Mouse (Mus musculus) small intestine, adult 2 months (tissue): ENCODE data around the gene Lrrc4c.

Experiments
- CTCF ChIP-seq: fragments of 200-500 bp; IDR thresholded peaks from 2 replicates; pipeline ENCODE4 v1.5.1; 2012; ENCODE audit warnings: low read depth, mild to moderate bottlenecking, control low read depth, inconsistent platforms, low read length, moderate library complexity, mixed read lengths; ENCODE audit not compliant: insufficient replicate concordance, insufficient read length; ENCODE audit errors: extremely low read depth
- POLR2A ChIP-seq: fragments of 200-500 bp; IDR thresholded peaks from 2 replicates; pipeline ENCODE4 v1.6.1; 2012; ENCODE audit warnings: low read depth, mild to moderate bottlenecking, control low read depth, inconsistent platforms, low read length, moderate library complexity

- TF ChIP-seq POLR2A (no peak), CTCF (no peak)
Measured at GRCm38 (mm10) chr2:97124246-97124645, 806.3 kb downstream of the Lrrc4c start.
